Mouse (Mus musculus) naive thymus-derived CD4-positive, alpha-beta T cell, adult 2 months (primary cell): Measurements from ENCODE around the gene Car3.

ENCODE experiments used
- DNase-seq: peaks from one replicate; pipeline ENCODE4 v3.0.0-alpha.2; 2011; ENCODE audit warnings: low read depth

Gene Car3

GRCm38 (mm10) chr3:14911992-14912582, 48.8 kb downstream of the Car3 start:
- peak; percentile 78 for DNase-seq

- no peak for DNase-seq
Observed at GRCm38 (mm10) chr3:14913774-14914173, 50.5 kb downstream of the Car3 start.

GRCm38 (mm10) chr3:14915355-14915754, 52.0 kb downstream of the Car3 start:
- peak; percentile 44 for DNase-seq

GRCm38 (mm10) chr3:14917261-14917660, 53.9 kb downstream of the Car3 start:
- no peak for DNase-seq
